8 mouse cellular contexts compared by ENCODE assay signal in the genomic region with DNA sequence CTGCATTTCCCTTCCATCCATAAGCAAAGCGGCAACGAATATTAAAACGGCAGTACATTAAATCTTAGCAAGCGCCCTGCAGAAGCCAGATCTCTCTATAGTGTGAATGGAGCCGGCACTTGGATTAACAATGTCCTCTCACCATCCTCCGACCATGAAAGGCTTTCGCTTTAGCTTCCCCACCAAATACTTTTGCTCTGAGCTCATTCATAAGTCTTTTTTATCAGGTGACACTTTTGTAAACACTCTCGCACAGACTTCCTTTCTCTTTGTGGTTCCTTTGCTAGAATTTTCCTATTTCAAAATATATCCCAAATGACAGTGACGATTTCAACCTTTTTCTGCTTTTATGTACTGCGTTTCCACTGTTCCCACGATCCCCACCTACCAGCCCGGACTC. TPM values are rescaled to one million over a fixed set of nuclear protein-coding genes. Genes with fewer than 3 reads are reported as not detected.
DNase-seq lines count a peak whose midpoint lies in the region; ATAC-seq and TF ChIP-seq lines count a peak whose summit lies in the region.

No protein-coding gene starts in this region.

- H3K9me3 ChIP-seq in kidney, embryonic 16.5 days (ENCODE audit: low read length): no peaks in the 10 kb centered on the region
- no peaks in the 10 kb centered on the region for H3K9me3 ChIP-seq in midbrain, postnatal 0 days (ENCODE audit: low read length)

- peak overlapping the region; percentile 77 for H3K4me2 ChIP-seq in kidney, embryonic 16.5 days (replicated peaks; ENCODE audit: low read depth, low read length)
- peak overlapping the region; percentile 55 for H3K4me2 ChIP-seq in midbrain, postnatal 0 days (ENCODE audit: low read depth, low read length, poor library complexity, severe bottlenecking)

- H3K27me3 ChIP-seq in kidney, embryonic 16.5 days (ENCODE audit: insufficient read depth, low read length): peaks cover 21% of the 10 kb centered on the region
- peaks cover 9% of the 10 kb centered on the region for H3K27me3 ChIP-seq in midbrain, postnatal 0 days (ENCODE audit: insufficient read depth, low read length)

- H3K4me3 ChIP-seq in kidney, embryonic 16.5 days (ENCODE audit: low read length): peak overlapping the region; percentile 58
- H3K4me3 ChIP-seq in midbrain, postnatal 0 days (ENCODE audit: low read depth, low read length): peak overlapping the region; percentile 35

- no peak for DNase-seq in kidney, adult 8-10 months
- peak; percentile 29 for DNase-seq in embryo, embryonic 10.5 days (ENCODE audit: low spot score)
- no peak for DNase-seq in midbrain, postnatal 0 days (ENCODE audit: low spot score)
- DNase-seq in thymus, postnatal 4 days: no peak
- no peak for DNase-seq in kidney, postnatal 14 days

- 0 out of 2 replicates have a peak, but pooled peaks have one; percentile 12 for ATAC-seq in kidney, embryonic 16.5 days (ENCODE audit: low FRiP score, low TSS enrichment)
- peak; percentile 41 for ATAC-seq in inflammation-experienced regulatory T-cells, adult 6 months
- no peak for ATAC-seq in midbrain, postnatal 0 days (ENCODE audit: low FRiP score)
- ATAC-seq in monocyte, adult 5-6 weeks (replicated peaks; ENCODE audit: insufficient number of reproducible peaks, low FRiP score, low TSS enrichment, poor library complexity, severe bottlenecking): no peak

- no peaks in the 10 kb centered on the region for H3K4me1 ChIP-seq in kidney, embryonic 16.5 days (ENCODE audit: insufficient read depth, low read length)
- H3K4me1 ChIP-seq in midbrain, postnatal 0 days (ENCODE audit: insufficient read depth, low read length): no peaks in the 10 kb centered on the region

- WGBS in kidney, embryonic 16.5 days: 14% methylated on average over 12 of the region's 12 CpGs
- WGBS in midbrain, postnatal 0 days: 17% methylated on average over 12 of the region's 12 CpGs

- H3K36me3 ChIP-seq in kidney, embryonic 16.5 days (ENCODE audit: insufficient read depth, low read length): no peaks in the 10 kb centered on the region
- H3K36me3 ChIP-seq in midbrain, postnatal 0 days (ENCODE audit: insufficient read depth, low read length): no peaks in the 10 kb centered on the region

- TF ChIP-seq CTCF in midbrain, postnatal 0 days (IDR thresholded peaks at IDR 0.05): no peak

- no peak overlapping the region for H3K27ac ChIP-seq in kidney, embryonic 16.5 days (ENCODE audit: low read length)
- no peak overlapping the region for H3K27ac ChIP-seq in midbrain, postnatal 0 days (ENCODE audit: low read depth, low read length)

- H3K9ac ChIP-seq in kidney, embryonic 16.5 days (replicated peaks; ENCODE audit: low read length): peak overlapping the region; percentile 55; the same call in 1 of the 2 replicates
- no peak overlapping the region for H3K9ac ChIP-seq in midbrain, postnatal 0 days (replicated peaks; ENCODE audit: low read length, poor library complexity, severe bottlenecking)

RNA-seq across cellular contexts. Expression of gene Olfr1373, which starts 23.1 kb away (rescaled TPM):
- not detected in 2 replicates for polyA plus RNA-seq in kidney, embryonic 16.5 days (2015; fragmentation: Nextera tagmentation; extraction: Ambion mirVana)
- polyA plus RNA-seq in inflammation-experienced regulatory T-cells, adult 6 months (2017; shearing (Covaris generic)): not detected
- total RNA-seq in midbrain, postnatal 0 days (2014; rRNA removed): not detected in 2 replicates
- polyA plus RNA-seq in midbrain, postnatal 0 days (2015; fragmentation: Nextera tagmentation; extraction: Ambion mirVana): not detected in 2 replicates
- not detected in 3 replicates for total RNA-seq in monocyte, adult 5-6 weeks (2017)

RNA-seq across cellular contexts. Expression of gene Olfr1371, which starts 45.3 kb away (rescaled TPM):
- polyA plus RNA-seq in kidney, embryonic 16.5 days (2015; fragmentation: Nextera tagmentation; extraction: Ambion mirVana): not detected in 2 replicates
- not detected for polyA plus RNA-seq in inflammation-experienced regulatory T-cells, adult 6 months (2017; shearing (Covaris generic))
- total RNA-seq in midbrain, postnatal 0 days (2014; rRNA removed): not detected in 2 replicates
- not detected in 2 replicates for polyA plus RNA-seq in midbrain, postnatal 0 days (2015; fragmentation: Nextera tagmentation; extraction: Ambion mirVana)
- total RNA-seq in monocyte, adult 5-6 weeks (2017): not detected in 3 replicates

Comparison
In these comparisons a context has a peak if more than half of its experiments do, and no peak if none do; other contexts are left out.
1. ATAC-seq: peak in kidney, embryonic 16.5 days (single experiment) and inflammation-experienced regulatory T-cells, adult 6 months (single experiment); none in midbrain, postnatal 0 days (single experiment) and monocyte, adult 5-6 weeks (single experiment).